Mouse (Mus musculus): ENCODE measurements around the gene 4931406C07Rik.
"Not testable (repeated sequence)": the region's sequence is repeated elsewhere in the genome, so short reads cannot be mapped to it uniquely, and the experiment has no call there.

GRCm38 (mm10) chr9:15316296-15316695 is 10.0 kb upstream of the 4931406C07Rik start:
- not testable (repeated sequence) for TF ChIP-seq POLR2A (IDR thresholded peaks at IDR 0.05; ENCODE audit: borderline replicate concordance, low read depth, low read length); CTCF (IDR thresholded peaks at IDR 0.05; ENCODE audit: low read depth, low read length)
